Mouse (Mus musculus) ES-Bruce4 (cell line): ENCODE measurements at regions not wholly inside any gene's neighbourhood (a gene's known extent, or its start where the extent isn't known, plus 50 kb on each side); places are given as distances from the start of the nearest gene placed in this dataset.

Experiments used
- CTCF ChIP-seq: IDR thresholded peaks from one replicate; pipeline ENCODE4 v1.8.1; 2011; ENCODE audit warnings: low read depth, low read length
- POLR2A ChIP-seq: IDR thresholded peaks from one replicate; pipeline ENCODE4 v1.8.1; 2011; ENCODE audit warnings: low read length; ENCODE audit not compliant: insufficient read depth

DNA sequence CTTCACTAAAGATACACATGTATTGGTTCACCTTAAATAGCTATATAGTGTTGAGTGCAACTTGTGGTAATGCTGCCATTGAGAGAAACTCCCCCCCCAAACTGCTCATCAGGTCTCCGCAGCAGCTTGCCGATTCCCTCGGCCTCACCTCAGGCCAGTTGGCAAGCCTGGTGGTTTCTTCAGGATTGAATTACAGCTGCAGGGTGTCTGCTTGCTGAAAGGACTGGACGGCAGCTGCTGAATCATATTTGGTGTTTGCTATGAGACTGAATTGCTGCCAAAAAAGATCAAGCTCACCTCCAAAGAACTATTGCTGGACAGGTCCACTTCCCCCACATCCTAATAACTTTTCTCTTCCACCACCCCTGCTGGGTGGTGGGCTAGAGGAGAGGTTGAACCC lies 116.7 kb downstream of the Phlda1 start:
- TF ChIP-seq CTCF (no peak), POLR2A (no peak)
